Mouse (Mus musculus) layer of hippocampus, adult 18-20 months (tissue): ENCODE data around the gene Dsel. TPM values are rescaled to one million over a fixed set of nuclear protein-coding genes. Genes with fewer than 3 reads are reported as not detected.

Experiments
- DNase-seq, 2 experiments: peaks; one replicate each; pipeline ENCODE4 v3.0.0; 2022; ENCODE audit warnings: low spot score in 2 of 2
- long read RNA-seq: library from polyadenylated mRNA; stranded (forward); transcript quantifications from one replicate; pipeline ENCODE4 v2.0.0, GENCODE M21; 2021
- total RNA-seq, 2 experiments: library from RNA; stranded (reverse); gene quantifications; 2 replicates each; pipeline ENCODE4 v1.2.3; 2021

The Dsel gene
- 10 to 100 TPM; 20.3 to 22.5 TPM for total RNA-seq
- long read RNA-seq, full-length matches to known transcripts, result 1 of 3 reads
- long read RNA-seq, partial matches to known transcripts, result 0 of 3 reads
- long read RNA-seq, other reads (novel, unspliced or antisense), result 2 of 3 reads

DNA sequence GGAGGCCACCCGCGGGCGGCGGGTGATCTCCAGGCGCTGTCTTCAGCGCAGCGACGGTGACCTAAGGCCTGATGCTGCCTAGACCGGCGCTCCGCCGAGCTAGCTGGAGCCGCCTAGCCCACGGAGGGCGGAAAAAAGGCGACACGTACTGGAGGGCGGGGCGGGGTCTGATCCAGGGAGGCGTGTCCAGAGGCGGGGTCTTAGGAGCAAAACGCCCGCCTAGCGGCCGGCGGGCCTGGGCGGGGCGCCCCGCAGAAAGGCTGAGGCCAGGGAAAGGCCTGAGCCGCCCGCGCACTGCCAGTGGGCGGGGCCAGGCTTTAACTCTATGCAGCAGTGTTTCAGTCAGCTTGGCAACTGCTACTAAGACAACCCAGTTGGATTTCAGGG lies at the start of gene Dsel:
TSS of gene Dsel (minus strand) at position 140 of the 387 bp plus-strand sequence.
- peak; percentile 85 to 92 for DNase-seq

GRCm38 (mm10) chr1:111911424-111911823 lies 46.7 kb upstream of the Dsel start:
- DNase-seq, result no peak

- no peak for DNase-seq
Measured at GRCm38 (mm10) chr1:111883336-111883735, 18.6 kb upstream of the Dsel start.

DNA sequence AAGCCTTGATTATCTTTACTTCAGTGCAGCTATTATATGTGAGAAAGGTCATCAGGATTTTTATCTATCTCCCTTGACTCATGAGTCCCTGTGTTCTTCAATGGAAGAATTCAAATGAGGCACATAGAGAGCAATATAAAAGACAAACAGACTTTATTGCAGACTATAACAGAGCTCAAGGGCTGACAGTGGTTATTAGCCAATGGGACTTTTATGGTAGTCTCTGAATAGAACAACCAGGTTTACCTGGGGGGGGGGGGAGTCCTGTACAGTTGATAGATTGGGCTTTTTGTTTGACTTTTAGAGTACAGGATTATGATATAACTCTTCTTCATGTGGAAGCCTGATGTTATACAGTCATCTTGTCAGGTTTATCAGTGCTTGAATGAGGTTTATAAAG lies 11.1 kb upstream of the Dsel start:
- DNase-seq, result no peak

DNA sequence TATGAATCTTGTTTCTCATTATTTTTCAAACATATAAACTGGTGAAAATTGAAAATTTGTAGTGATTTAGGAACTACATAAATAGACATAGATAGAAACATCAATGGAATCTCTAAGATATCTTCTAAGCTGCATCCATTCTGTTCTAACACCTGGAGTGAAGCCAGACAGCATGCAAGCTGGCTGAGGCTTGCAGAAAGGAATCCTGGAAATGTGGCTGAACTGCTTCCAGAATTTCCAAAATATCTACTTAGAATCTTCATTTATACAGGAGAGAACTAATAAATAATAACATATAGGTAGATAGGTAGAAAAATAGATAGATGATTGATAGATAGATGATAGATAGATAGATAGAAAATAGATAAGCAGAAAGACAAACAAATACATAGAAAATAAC lies 8.5 kb upstream of the Dsel start:
- DNase-seq, result no peak

- DNase-seq, result no peak
Measured at GRCm38 (mm10) chr1:111865467-111865866, 749 bp upstream of the Dsel start.

GRCm38 (mm10) chr1:111864063-111864778 lies 497 bp downstream of the Dsel start:
- DNase-seq, result peak; percentile 53 to 79

DNA sequence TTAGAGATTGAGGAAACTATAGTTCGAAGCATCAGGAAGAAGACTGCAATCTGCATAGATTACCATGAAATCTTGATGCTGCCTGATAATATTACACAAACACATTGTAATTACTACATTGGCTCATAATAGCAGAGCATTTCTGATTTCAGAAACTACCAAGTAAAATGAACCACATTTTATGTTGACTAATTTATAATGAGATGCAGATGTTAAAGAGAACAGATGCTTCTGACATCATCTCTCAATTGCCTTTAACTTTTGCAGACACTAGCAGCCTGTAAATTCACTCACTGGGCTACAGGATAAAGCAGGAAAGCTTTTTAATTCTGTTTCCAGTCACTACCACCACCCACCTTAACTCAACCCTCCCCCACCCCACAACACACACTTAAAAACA lies 6.9 kb downstream of the Dsel start:
- DNase-seq, result no peak

DNA sequence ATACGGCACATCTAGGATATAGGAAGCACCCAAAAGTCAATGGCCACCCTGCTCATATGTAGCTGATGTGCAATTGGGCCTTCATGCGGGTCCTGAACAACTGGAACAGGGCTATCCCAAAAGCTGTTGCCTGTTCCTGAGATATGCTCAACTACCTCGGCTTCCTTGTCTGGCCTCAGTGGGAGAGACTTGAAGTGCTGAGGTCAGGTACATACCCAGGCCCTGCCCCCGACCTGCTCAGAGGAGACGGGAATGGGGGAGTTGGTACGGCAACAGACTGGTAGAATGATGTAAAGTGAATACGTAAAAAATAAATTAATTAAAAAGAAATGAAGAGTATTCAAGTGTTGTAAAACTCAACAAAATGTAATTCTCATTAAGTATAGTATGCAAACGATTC lies 12.3 kb downstream of the Dsel start:
- DNase-seq, result no peak

DNA sequence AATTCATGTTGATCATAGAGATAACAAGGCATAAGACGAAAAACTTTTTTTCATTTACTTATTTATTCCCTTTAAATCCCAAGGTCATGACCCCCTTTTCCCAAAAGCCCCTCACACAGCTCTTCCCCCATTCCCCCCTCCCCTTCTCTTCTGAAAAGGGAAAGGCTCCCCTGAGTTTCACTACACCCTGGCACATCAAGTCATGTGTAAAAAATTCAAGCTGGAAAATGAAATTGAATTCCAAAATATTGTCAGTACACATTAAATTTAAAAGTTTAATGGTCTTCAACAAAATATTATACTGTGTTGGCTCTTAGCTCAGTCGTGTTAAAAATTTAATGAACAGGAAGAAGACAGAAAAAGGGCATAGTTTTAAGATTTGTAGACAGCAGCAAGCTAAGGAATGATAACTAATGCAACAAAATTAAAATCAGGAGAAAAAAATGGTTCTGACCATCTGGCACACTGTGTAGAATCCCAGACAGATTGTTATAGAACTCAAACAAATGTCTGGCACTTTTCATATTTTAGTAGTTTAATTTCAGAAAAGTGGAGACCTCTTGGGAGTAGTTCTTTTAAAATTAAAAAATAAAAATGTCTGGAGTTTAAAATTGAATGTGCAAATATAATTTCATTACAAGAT lies 31.0 kb downstream of the Dsel start:
- peak in 1 of 2 experiments; percentile 34 for DNase-seq
